Comparison of ENCODE assay signal across 9 mouse cellular contexts in the genomic region with DNA sequence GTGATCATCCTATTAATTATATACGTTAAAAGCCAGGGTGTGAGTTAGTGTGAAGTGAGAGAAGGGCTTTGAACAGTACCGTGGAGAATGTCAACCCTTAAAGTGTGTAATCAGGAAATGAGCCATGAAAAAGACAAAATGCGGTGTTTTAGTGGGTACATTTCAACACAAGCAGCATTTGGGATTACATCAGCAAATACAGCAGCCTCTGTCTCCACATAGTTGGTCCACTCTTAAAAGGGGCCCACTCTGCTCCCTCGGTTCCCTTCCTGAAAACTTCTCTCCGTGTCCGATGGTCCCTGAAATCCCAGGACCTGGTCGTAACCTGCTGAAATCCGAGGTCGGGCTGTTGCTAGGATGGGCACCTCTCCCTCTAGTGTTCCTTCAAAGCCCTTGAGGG. TPM values are rescaled to one million over a fixed set of nuclear protein-coding genes. Genes with fewer than 3 reads are reported as not detected.
A peak's percentile ranks its signal among the peaks of the same experiment; 100 is the strongest.
DNase-seq lines count a peak whose midpoint lies in the region; ATAC-seq and TF ChIP-seq lines count a peak whose summit lies in the region.
"Had no signal": no experiment of that assay in that cellular context is flagged by ENCODE, and none has a peak within 500 bp of the region (broad histone marks: within the 10 kb centered on the region; RNA-seq: fewer than 3 reads in every experiment).

No protein-coding gene starts in this region.

- no peaks in the 10 kb centered on the region for H3K9me3 ChIP-seq in heart, embryonic 16.5 days (replicated peaks; ENCODE audit: control insufficient read depth, low read length)
- H3K9me3 ChIP-seq in hindbrain, embryonic 14.5 days (ENCODE audit: control insufficient read depth, low read length): no peaks in the 10 kb centered on the region
- H3K9me3 ChIP-seq in midbrain, embryonic 13.5 days: no peaks in the 10 kb centered on the region

- ATAC-seq in heart, embryonic 16.5 days (replicated peaks; ENCODE audit: extremely low read depth, insufficient read depth, low FRiP score): no peak
- ATAC-seq in hindbrain, embryonic 14.5 days (ENCODE audit: low FRiP score): no peak
- peak; percentile 11 for ATAC-seq in midbrain, embryonic 13.5 days

- DNase-seq in heart, postnatal 36 days: no peak
- no peak for DNase-seq in hindbrain, embryonic 14.5 days (ENCODE audit: low spot score)
- DNase-seq in layer of hippocampus, postnatal 36 days: no peak
- DNase-seq in left cerebral cortex, adult 9 months (ENCODE audit: low spot score in 2 of 2): no peak
- DNase-seq in frontal cortex, postnatal 10 days (ENCODE audit: low spot score in 2 of 2): no peak

- peak overlapping the region; percentile 66 for H3K27ac ChIP-seq in heart, embryonic 16.5 days (ENCODE audit: low read length)
- peak overlapping the region; percentile 51 for H3K27ac ChIP-seq in bone marrow macrophage, adult 2 months (ENCODE audit: insufficient read depth, low read depth, low read length)
- peak overlapping the region; percentile 77; the same call in 1 of the 2 replicates for H3K27ac ChIP-seq in hindbrain, embryonic 14.5 days
- H3K27ac ChIP-seq in midbrain, embryonic 13.5 days: peak overlapping the region; percentile 42; the same call in 1 of the 2 replicates

- no peak for TF ChIP-seq POLR2A in bone marrow macrophage, adult 2 months (IDR thresholded peaks at IDR 0.05; ENCODE audit: borderline replicate concordance, low read depth, low read length)

- WGBS in heart, embryonic 16.5 days: 4% methylated on average over 9 of the region's 9 CpGs
- 2% methylated on average over 9 of the region's 9 CpGs for WGBS in hindbrain, embryonic 14.5 days
- WGBS in midbrain, embryonic 13.5 days: 2% methylated on average over 9 of the region's 9 CpGs

- peaks cover 11% of the 10 kb centered on the region; the same call in 1 of the 2 replicates for H3K36me3 ChIP-seq in heart, embryonic 16.5 days (ENCODE audit: control insufficient read depth, insufficient read depth)
- H3K36me3 ChIP-seq in hindbrain, embryonic 14.5 days (replicated peaks; ENCODE audit: control insufficient read depth, insufficient read depth): peaks cover 15% of the 10 kb centered on the region
- H3K36me3 ChIP-seq in midbrain, embryonic 13.5 days: peaks cover 23% of the 10 kb centered on the region

- no peak for TF ChIP-seq CTCF in bone marrow macrophage, adult 2 months (IDR thresholded peaks at IDR 0.05; ENCODE audit: low read depth, low read length)

- H3K4me2 ChIP-seq in heart, embryonic 16.5 days (ENCODE audit: low read depth, low read length): peak overlapping the region; percentile 99
- H3K4me2 ChIP-seq in hindbrain, embryonic 14.5 days (replicated peaks): peak overlapping the region; percentile 71
- peak overlapping the region; percentile 77 for H3K4me2 ChIP-seq in midbrain, embryonic 13.5 days (replicated peaks)

- H3K4me1 ChIP-seq in heart, embryonic 16.5 days (ENCODE audit: control insufficient read depth, insufficient read depth, low read length): peaks cover 11% of the 10 kb centered on the region
- H3K4me1 ChIP-seq in bone marrow macrophage, adult 2 months (ENCODE audit: control insufficient read depth, insufficient read depth, low read length): peaks cover 8% of the 10 kb centered on the region
- H3K4me1 ChIP-seq in hindbrain, embryonic 14.5 days (replicated peaks; ENCODE audit: control insufficient read depth, insufficient read depth, low read length): peaks cover 8% of the 10 kb centered on the region
- H3K4me1 ChIP-seq in midbrain, embryonic 13.5 days (replicated peaks): peaks cover 23% of the 10 kb centered on the region

- intact Hi-C loops in heart, postnatal 36 days (cut with DNase I): loop anchor here (5.0 to 10.0 kb wide), 4 partner anchors 85 to 633 kb away; a partner anchor contains a TSS

- peak overlapping the region; percentile 87 for H3K4me3 ChIP-seq in heart, embryonic 16.5 days (ENCODE audit: low read length)
- peak overlapping the region; percentile 67 for H3K4me3 ChIP-seq in bone marrow macrophage, adult 2 months (ENCODE audit: insufficient read depth, low read length)
- peak overlapping the region; percentile 74 for H3K4me3 ChIP-seq in hindbrain, embryonic 14.5 days (replicated peaks; ENCODE audit: low read length)
- H3K4me3 ChIP-seq in midbrain, embryonic 13.5 days (replicated peaks): peak overlapping the region; percentile 84

- H3K9ac ChIP-seq in heart, embryonic 16.5 days (ENCODE audit: low read length): peak overlapping the region; percentile 81
- H3K9ac ChIP-seq in hindbrain, embryonic 14.5 days: peak overlapping the region; percentile 80
- peak overlapping the region; percentile 90 for H3K9ac ChIP-seq in midbrain, embryonic 13.5 days (replicated peaks)

- H3K27me3 ChIP-seq in heart, embryonic 16.5 days (ENCODE audit: control insufficient read depth, insufficient read depth, low read length): no peaks in the 10 kb centered on the region
- H3K27me3 ChIP-seq in hindbrain, embryonic 14.5 days (ENCODE audit: control insufficient read depth, insufficient read depth, low read length): no peaks in the 10 kb centered on the region
- no peaks in the 10 kb centered on the region for H3K27me3 ChIP-seq in midbrain, embryonic 13.5 days

RNA-seq across cellular contexts. Expression of a gene that starts 0.7 kb away (rescaled TPM):
- 172 and 191 TPM in 2 replicates for polyA plus RNA-seq in heart, embryonic 16.5 days (2015; fragmentation: Nextera tagmentation; extraction: Ambion mirVana)
- 10 to 100 TPM; 85.5 to 88.9 TPM for total RNA-seq in heart, postnatal 36 days (2021)
- 80.6 and 86.5 TPM in 2 replicates for polyA plus RNA-seq in bone marrow macrophage, adult 2 months (2012; ENCODE audit: insufficient read depth, insufficient read length, missing spikeins)
- polyA plus RNA-seq in hindbrain, embryonic 14.5 days (2014; fragmentation: Nextera tagmentation; extraction: Ambion mirVana): 196 and 198 TPM in 2 replicates
- 243 and 250 TPM in 2 replicates for polyA plus RNA-seq in midbrain, embryonic 13.5 days (2015; fragmentation: Nextera tagmentation; extraction: Ambion mirVana)
- 10 to 100 TPM; 65.7 to 69.8 TPM for total RNA-seq in layer of hippocampus, postnatal 36 days (2021)

RNA-seq across cellular contexts. Expression of a gene that starts 26.9 kb away (rescaled TPM):
- not detected in 2 replicates for polyA plus RNA-seq in heart, embryonic 16.5 days (2015; fragmentation: Nextera tagmentation; extraction: Ambion mirVana)
- total RNA-seq in heart, postnatal 36 days (2021): not detected
- not detected in 2 replicates for polyA plus RNA-seq in bone marrow macrophage, adult 2 months (2012; ENCODE audit: insufficient read depth, insufficient read length, missing spikeins)
- polyA plus RNA-seq in hindbrain, embryonic 14.5 days (2014; fragmentation: Nextera tagmentation; extraction: Ambion mirVana): 0.58 TPM in 1 of 2 replicates, not detected in the other
- polyA plus RNA-seq in midbrain, embryonic 13.5 days (2015; fragmentation: Nextera tagmentation; extraction: Ambion mirVana): not detected in 2 replicates
- not detected for total RNA-seq in layer of hippocampus, postnatal 36 days (2021)
- polyA plus RNA-seq: urinary bladder, adult 2 months had no signal

RNA-seq across cellular contexts. Expression of a gene that starts 47.1 kb away (rescaled TPM):
- polyA plus RNA-seq in heart, embryonic 16.5 days (2015; fragmentation: Nextera tagmentation; extraction: Ambion mirVana): 35.6 and 41.4 TPM in 2 replicates
- 10 to 100 TPM; 39.0 to 39.2 TPM for total RNA-seq in heart, postnatal 36 days (2021)
- polyA plus RNA-seq in bone marrow macrophage, adult 2 months (2012; ENCODE audit: insufficient read depth, insufficient read length, missing spikeins): 22.6 and 33.7 TPM in 2 replicates
- 58.3 and 61.9 TPM in 2 replicates for polyA plus RNA-seq in hindbrain, embryonic 14.5 days (2014; fragmentation: Nextera tagmentation; extraction: Ambion mirVana)
- 43.4 and 46.6 TPM in 2 replicates for polyA plus RNA-seq in midbrain, embryonic 13.5 days (2015; fragmentation: Nextera tagmentation; extraction: Ambion mirVana)
- total RNA-seq in layer of hippocampus, postnatal 36 days (2021): 10 to 100 TPM; 45.6 to 50.6 TPM
